ENCODE assay signal across 8 mouse cellular contexts in genomic region chr19:25672101-25672950, GRCm38 (mm10). TPM values are rescaled to one million over a fixed set of nuclear protein-coding genes. Genes with fewer than 3 reads are reported as not detected.
A peak's percentile ranks its signal among the peaks of the same experiment; 100 is the strongest.
DNase-seq lines count a peak whose midpoint lies in the region.

Gene Dmrt2 (plus strand): TSS chr19:25672411.

- under 1% methylated on average over 44 of the region's 44 CpGs for WGBS in hindbrain, embryonic 10.5 days

- no peaks in the 10 kb centered on the region for H3K36me3 ChIP-seq in hindbrain, embryonic 10.5 days

- H3K27ac ChIP-seq in hindbrain, embryonic 10.5 days, result no peak within 1 kb of the TSS

- peak within 1 kb of the TSS; percentile 59 for H3K4me3 ChIP-seq in hindbrain, embryonic 10.5 days

- H3K27me3 ChIP-seq in hindbrain, embryonic 10.5 days (ENCODE audit: insufficient read depth, poor library complexity, severe bottlenecking), result peaks cover 100% of the 10 kb centered on the region

- peak; percentile 94 for DNase-seq in R1 (ENCODE audit: low read depth, low spot score)
- peak; percentile 7 for DNase-seq in cerebellum, adult 8-10 months
- peak; percentile 17 to 43 for DNase-seq in frontal cortex, postnatal 36 days (ENCODE audit: low spot score in 2 of 2)
- peak; percentile 92 for DNase-seq in hindbrain, embryonic 10.5 days (ENCODE audit: low spot score)
- peak; percentile 40 to 63 for DNase-seq in layer of hippocampus, postnatal 14 days (ENCODE audit: low spot score in 2 of 2)
- DNase-seq in lung, postnatal 25 days (ENCODE audit: low spot score), result peak; percentile 24
- DNase-seq in right cerebral cortex, adult 18-20 months, result peak; percentile 34
- DNase-seq in urinary bladder, postnatal 4 days (ENCODE audit: low spot score in 2 of 2), result peak; percentile 46 to 71

- no peaks in the 10 kb centered on the region for H3K9me3 ChIP-seq in hindbrain, embryonic 10.5 days

- H3K4me1 ChIP-seq in hindbrain, embryonic 10.5 days (replicated peaks), result peaks cover 26% of the 10 kb centered on the region

RNA-seq across cellular contexts. Expression of gene Dmrt2, which starts in this region (rescaled TPM):
- 0.17 and 0.82 TPM in 2 replicates for polyA plus RNA-seq in hindbrain, embryonic 10.5 days (2016; fragmentation: Nextera tagmentation; extraction: Ambion mirVana)
- total RNA-seq in layer of hippocampus, postnatal 14 days (2021), result under 1 TPM; 0.48 to 0.62 TPM

Comparison
In these comparisons a context has a peak if more than half of its experiments do, and no peak if none do; other contexts are left out.
1. Peak in DNase-seq and H3K4me3 ChIP-seq in hindbrain, embryonic 10.5 days; RNA of the gene not detected or under 1 TPM.
2. Peak in DNase-seq in layer of hippocampus, postnatal 14 days; RNA of the gene not detected or under 1 TPM.
3. DNase-seq: peak in every context shown above with its lines; median percentile 94 in R1; 92 in hindbrain, embryonic 10.5 days; 58 in urinary bladder, postnatal 4 days; 52 in layer of hippocampus, postnatal 14 days; 34 in right cerebral cortex, adult 18-20 months; 30 in frontal cortex, postnatal 36 days; 24 in lung, postnatal 25 days; 7 in cerebellum, adult 8-10 months.